Mouse (Mus musculus) hindbrain, embryonic 14.5 days (tissue): ENCODE measurements at regions not wholly inside any gene's neighbourhood (a gene's known extent, or its start where the extent isn't known, plus 50 kb on each side); places are given as distances from the start of the nearest gene placed in this dataset. TPM values are rescaled to one million over a fixed set of nuclear protein-coding genes. Genes with fewer than 3 reads are reported as not detected.

ENCODE experiments used
- microRNA-seq: library from miRNA; unstranded; fragments of <30 nt; microRNA quantifications from one replicate; pipeline ENCODE4, GENCODE M21; 2016

Small RNA genes in the stretch of these regions (microRNA-seq; reads per million reads assigned to microRNA genes)
- not detected for gene Gm22194
